Comparison of ENCODE assay signal across 20 mouse cellular contexts in the genomic region with DNA sequence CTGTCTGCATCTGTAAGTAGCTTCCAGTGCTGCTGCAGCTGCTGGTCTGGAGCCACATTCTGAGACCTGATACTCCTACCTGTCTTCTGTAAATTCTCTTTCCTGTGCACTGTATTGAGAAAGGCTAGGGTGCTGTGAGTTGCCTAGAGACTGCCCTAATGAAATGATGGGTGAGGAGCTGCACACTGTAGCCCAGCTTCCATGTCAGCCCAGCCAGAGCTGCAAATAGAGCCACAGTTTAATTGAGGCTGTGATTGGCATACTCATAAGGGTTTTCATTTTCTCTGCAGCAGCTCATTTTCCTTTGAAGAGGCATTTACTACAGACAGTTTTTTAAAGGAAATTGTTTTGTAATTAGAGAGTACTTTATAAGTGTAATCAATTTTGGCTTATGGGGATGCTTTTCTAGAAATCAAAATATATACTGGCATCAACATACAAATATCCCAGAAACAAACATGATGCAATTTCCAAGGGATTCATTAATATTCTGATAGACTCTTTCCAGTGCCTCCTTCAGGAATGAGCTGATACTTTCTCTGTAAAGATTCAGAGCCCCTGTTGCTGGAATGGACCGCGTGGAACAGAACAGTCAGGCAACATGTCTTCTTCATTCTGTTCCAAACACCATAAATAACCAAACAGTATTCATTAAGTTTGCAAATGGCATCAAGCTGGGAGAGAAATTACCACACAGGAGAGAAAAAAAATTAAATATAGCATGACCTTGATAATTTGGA.
DNase-seq lines count a peak whose midpoint lies in the region; ATAC-seq and TF ChIP-seq lines count a peak whose summit lies in the region.
"Had no signal": no experiment of that assay in that cellular context is flagged by ENCODE, and none has a peak within 500 bp of the region (broad histone marks: within the 10 kb centered on the region; RNA-seq: fewer than 3 reads in every experiment).

No protein-coding gene starts in this region.

- no peak for TF ChIP-seq POLR2A in brain, embryonic 14.5 days (IDR thresholded peaks at IDR 0.05; ENCODE audit: borderline replicate concordance, extremely low read depth, insufficient read depth, insufficient read length, poor library complexity, severe bottlenecking)
- no peak for TF ChIP-seq POLR2A in lung, adult 2 months (IDR thresholded peaks at IDR 0.05; ENCODE audit: borderline replicate concordance, extremely low read depth, low read depth, low read length)

- TF ChIP-seq CTCF in brain, embryonic 14.5 days (IDR thresholded peaks at IDR 0.05; ENCODE audit: borderline replicate concordance, extremely low read depth, insufficient read depth, insufficient read length), result no peak
- no peak for TF ChIP-seq CTCF in lung, adult 2 months (IDR thresholded peaks at IDR 0.05; ENCODE audit: insufficient read depth, low read length)

- H3K27ac ChIP-seq in forebrain, embryonic 15.5 days (replicated peaks), result peak overlapping the region; percentile 65
- peak overlapping the region; percentile 41; the same call in 1 of the 2 replicates for H3K27ac ChIP-seq in midbrain, embryonic 14.5 days (replicated peaks; ENCODE audit: low read depth, low read length)
- H3K27ac ChIP-seq: limb, embryonic 15.5 days had no signal

- H3K36me3 ChIP-seq in forebrain, embryonic 15.5 days, result no peaks in the 10 kb centered on the region
- H3K36me3 ChIP-seq in midbrain, embryonic 14.5 days (ENCODE audit: control insufficient read depth, insufficient read depth, low read length), result no peaks in the 10 kb centered on the region
- H3K36me3 ChIP-seq: heart, embryonic 12.5 days; limb, embryonic 15.5 days had no signal

- H3K9ac ChIP-seq in forebrain, embryonic 15.5 days (replicated peaks), result no peak overlapping the region
- no peak overlapping the region for H3K9ac ChIP-seq in midbrain, embryonic 14.5 days (replicated peaks; ENCODE audit: low read length)
- H3K9ac ChIP-seq: heart, embryonic 12.5 days; limb, embryonic 15.5 days; liver, postnatal 0 days had no signal

- WGBS in forebrain, embryonic 15.5 days, result 6% methylated on average over 2 of the region's 2 CpGs
- 76% methylated on average over 2 of the region's 2 CpGs for WGBS in midbrain, embryonic 14.5 days
- WGBS in lung, adult 2 months, result 99% methylated on average over 2 of the region's 2 CpGs

- H3K4me3 ChIP-seq in forebrain, embryonic 15.5 days, result no peak overlapping the region
- H3K4me3 ChIP-seq in midbrain, embryonic 14.5 days (replicated peaks; ENCODE audit: low read depth, low read length), result no peak overlapping the region
- no peak overlapping the region for H3K4me3 ChIP-seq in lung, adult 2 months (replicated peaks; ENCODE audit: extremely low read depth, low read depth, low read length)
- H3K4me3 ChIP-seq: heart, embryonic 12.5 days; limb, embryonic 15.5 days had no signal

- peak; percentile 10 for DNase-seq in layer of hippocampus, adult 11-12 months (ENCODE audit: low spot score)
- no peak for DNase-seq in layer of hippocampus, postnatal 25 days (ENCODE audit: extremely low spot score in 1 of 2, low spot score in 1 of 2)
- peak; percentile 88 for DNase-seq in brain, embryonic 14.5 days (ENCODE audit: low read depth)
- no peak for DNase-seq in midbrain, embryonic 14.5 days
- no peak for DNase-seq in adrenal gland, postnatal 10 days
- DNase-seq in lung, adult 2 months, result no peak
- DNase-seq: B cell, adult 2 months; cerebellum, adult 11-12 months; gastrocnemius, postnatal 14 days; heart, postnatal 4 days; kidney, adult 2 months; kidney, postnatal 4 days; liver, postnatal 0 days; lung, postnatal 36 days; spleen, adult 18-20 months; thymus, postnatal 25 days had no signal

- 0 out of 2 replicates have a peak, but pooled peaks cover 4% of the 10 kb centered on the region for H3K9me3 ChIP-seq in forebrain, embryonic 15.5 days
- no peaks in the 10 kb centered on the region for H3K9me3 ChIP-seq in midbrain, embryonic 14.5 days (ENCODE audit: control insufficient read depth, low read length)
- H3K9me3 ChIP-seq: limb, embryonic 15.5 days had no signal

- H3K4me1 ChIP-seq in forebrain, embryonic 15.5 days, result peaks cover 18% of the 10 kb centered on the region
- 0 out of 2 replicates have a peak, but pooled peaks cover 2% of the 10 kb centered on the region for H3K4me1 ChIP-seq in midbrain, embryonic 14.5 days (ENCODE audit: control insufficient read depth, insufficient read depth, low read length)
- no peaks in the 10 kb centered on the region for H3K4me1 ChIP-seq in lung, adult 2 months (ENCODE audit: control insufficient read depth, insufficient read depth, low read length)
- H3K4me1 ChIP-seq: limb, embryonic 15.5 days had no signal

- H3K4me2 ChIP-seq in forebrain, embryonic 15.5 days (replicated peaks), result no peak overlapping the region
- H3K4me2 ChIP-seq in midbrain, embryonic 14.5 days (ENCODE audit: low read length), result no peak overlapping the region
- H3K4me2 ChIP-seq: heart, embryonic 12.5 days; limb, embryonic 15.5 days had no signal

- ATAC-seq in forebrain, embryonic 15.5 days (replicated peaks), result peak; percentile 96
- no peak for ATAC-seq in midbrain, embryonic 14.5 days (ENCODE audit: low FRiP score, low TSS enrichment)
- ATAC-seq: liver, postnatal 0 days; Patski had no signal

- H3K27me3 ChIP-seq in forebrain, embryonic 15.5 days, result no peaks in the 10 kb centered on the region
- no peaks in the 10 kb centered on the region for H3K27me3 ChIP-seq in midbrain, embryonic 14.5 days (ENCODE audit: control insufficient read depth, insufficient read depth, low read length)
- H3K27me3 ChIP-seq: heart, embryonic 12.5 days; limb, embryonic 15.5 days; Patski had no signal

Comparison
In these comparisons a context has a peak if more than half of its experiments do, and no peak if none do; other contexts are left out.
1. DNase-seq: peak in layer of hippocampus, adult 11-12 months (single experiment) and brain, embryonic 14.5 days (single experiment); none in layer of hippocampus, postnatal 25 days (0 of 2), midbrain, embryonic 14.5 days (single experiment), adrenal gland, postnatal 10 days (single experiment) and lung, adult 2 months (single experiment).